Mouse (Mus musculus) lung, postnatal 0 days (tissue): ENCODE measurements at regions not wholly inside any gene's neighbourhood (a gene's known extent, or its start where the extent isn't known, plus 50 kb on each side); places are given as distances from the start of the nearest gene placed in this dataset.

Source experiments
- CTCF ChIP-seq: IDR thresholded peaks from 2 replicates; pipeline ENCODE4 v1.5.1; 2016; ENCODE audit warnings: antibody characterized with exemption, mild to moderate bottlenecking
- EP300 ChIP-seq: IDR thresholded peaks from 2 replicates; pipeline ENCODE4 v1.6.1; 2016; ENCODE audit warnings: antibody characterized with exemption, mild to moderate bottlenecking, control low read depth

DNA sequence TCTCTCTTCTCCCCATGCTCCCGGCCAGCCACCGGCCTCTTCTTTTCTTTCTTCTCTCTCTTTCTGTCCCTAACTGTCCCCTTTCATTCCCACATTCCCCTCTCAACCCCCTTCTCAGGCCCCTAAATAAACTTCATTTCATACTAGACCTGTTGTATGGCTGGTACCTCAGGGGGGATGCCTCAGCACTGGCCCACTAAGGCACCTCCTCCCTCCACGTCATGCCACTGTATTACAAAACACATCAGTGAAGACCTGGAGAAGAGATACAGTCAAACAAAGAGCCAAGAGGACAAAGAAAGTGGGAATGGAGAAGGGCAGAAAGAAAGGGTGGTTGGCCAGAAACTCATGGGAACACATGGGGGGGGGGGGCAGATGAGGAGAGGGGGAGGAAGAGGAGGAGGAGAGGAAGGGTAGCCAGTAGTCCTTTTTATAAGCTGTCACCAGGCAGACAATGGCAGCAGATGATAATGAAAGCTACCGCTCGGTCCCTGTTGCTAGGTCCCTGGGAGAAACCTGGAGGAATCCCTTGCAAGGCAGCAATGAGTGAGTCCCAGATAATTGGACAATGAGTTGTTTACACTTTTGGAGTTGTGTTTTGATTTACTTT lies 224.5 kb upstream of the Pfn2 start:
- TF ChIP-seq EP300 = no peak
- TF ChIP-seq CTCF = no peak
